In the genomic region with DNA sequence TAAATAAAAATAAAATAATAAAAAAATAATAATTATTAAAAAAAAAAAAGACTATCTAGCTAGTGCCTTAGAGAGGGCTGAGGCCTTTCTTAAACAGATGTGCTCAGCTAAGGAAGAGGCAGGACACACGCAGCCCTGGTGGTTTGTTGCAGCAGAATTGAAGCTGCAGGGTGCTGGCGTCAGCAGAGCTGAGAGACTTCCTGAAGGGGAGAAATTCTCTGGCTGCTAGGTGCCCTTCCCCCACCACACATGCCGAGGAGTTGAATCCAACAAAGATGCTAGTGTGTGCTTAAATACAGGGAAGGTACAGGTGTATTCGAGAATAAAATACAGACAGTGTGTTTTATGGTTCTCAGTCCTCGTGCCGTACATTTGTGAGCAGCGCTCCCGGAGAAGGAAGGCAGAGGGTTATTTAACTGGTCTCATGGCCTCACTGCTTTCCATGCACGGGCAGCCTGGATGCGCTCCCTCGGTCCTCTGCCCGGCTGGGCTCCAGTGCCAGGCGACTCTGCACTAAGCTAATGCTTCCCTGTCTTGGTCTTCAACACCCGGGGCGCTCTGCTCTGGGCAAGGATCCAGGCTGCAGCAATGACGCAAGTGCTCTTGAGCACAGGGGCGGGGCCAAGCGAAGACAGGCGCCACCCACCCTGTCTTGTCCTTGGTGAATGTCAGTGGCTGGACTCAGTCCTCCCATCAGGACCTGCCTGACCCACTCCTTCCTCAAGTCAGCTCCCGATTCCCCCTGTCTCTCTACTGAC, we compare ENCODE assay signal across 8 mouse cellular contexts. TPM values are rescaled to one million over a fixed set of nuclear protein-coding genes. Genes with fewer than 3 reads are reported as not detected.
DNase-seq lines count a peak whose midpoint lies in the region; ATAC-seq and TF ChIP-seq lines count a peak whose summit lies in the region.

No protein-coding gene starts in this region.

- H3K4me1 ChIP-seq in CH12.LX (ENCODE audit: control insufficient read depth in 1 of 2, insufficient read depth in 2 of 2), result peaks cover 0 to 14% of the 10 kb centered on the region in 2 experiments; a peak in 2 of 4 replicates
- peaks cover 37% of the 10 kb centered on the region for H3K4me1 ChIP-seq in forebrain, embryonic 12.5 days
- peaks cover 23% of the 10 kb centered on the region for H3K4me1 ChIP-seq in heart, postnatal 0 days (ENCODE audit: control insufficient read depth, insufficient read depth)
- no peaks in the 10 kb centered on the region for H3K4me1 ChIP-seq in liver, postnatal 0 days (ENCODE audit: insufficient read depth)
- H3K4me1 ChIP-seq in neural tube, embryonic 12.5 days, result peaks cover 24% of the 10 kb centered on the region

- TF ChIP-seq RAD21 in CH12.LX (IDR thresholded peaks at IDR 0.05; ENCODE audit: low read depth, low read length), result no peak

- H3K4me2 ChIP-seq in CH12.LX (ENCODE audit: insufficient read depth, low read depth, poor library complexity, severe bottlenecking), result peak overlapping the region; percentile 78
- peak overlapping the region; percentile 62 for H3K4me2 ChIP-seq in forebrain, embryonic 12.5 days
- peak overlapping the region; percentile 59 for H3K4me2 ChIP-seq in heart, postnatal 0 days (ENCODE audit: low read depth, low read length)
- peak overlapping the region; percentile 45 for H3K4me2 ChIP-seq in liver, postnatal 0 days (ENCODE audit: low read depth, low read length)
- peak overlapping the region; percentile 56 for H3K4me2 ChIP-seq in neural tube, embryonic 12.5 days (replicated peaks)

- H3K4me3 ChIP-seq in CH12.LX (replicated peaks in 1 of 3; ENCODE audit: low read depth in 2 of 3, low read length in 2 of 3, poor library complexity in 1 of 3), result peak overlapping the region in 2 of 3 experiments; percentile 33 to 52
- H3K4me3 ChIP-seq in forebrain, embryonic 12.5 days (replicated peaks), result peak overlapping the region; percentile 37
- peak overlapping the region; percentile 33 for H3K4me3 ChIP-seq in heart, postnatal 0 days (ENCODE audit: low read depth, low read length)
- H3K4me3 ChIP-seq in liver, postnatal 0 days (ENCODE audit: low read depth, low read length), result 0 out of 2 replicates have a peak overlapping the region, but pooled peaks have one; percentile 1
- H3K4me3 ChIP-seq in neural tube, embryonic 12.5 days, result peak overlapping the region; percentile 18

- no peaks in the 10 kb centered on the region for H3K79me2 ChIP-seq in CH12.LX (replicated peaks; ENCODE audit: control insufficient read depth, extremely low read depth, insufficient read depth, poor library complexity, severe bottlenecking)

- in situ Hi-C loops in CH12.LX (cut with MboI; ENCODE audit: low pct_ligation_motif_present, low pct_unique_long_range_greater_than_20kb, low sequenced_read_pairs), result no loop called here

- DNase-seq in CH12.LX (ENCODE audit: extremely low read depth), result peak; percentile 65
- DNase-seq in c-Kit-positive CD71-negative TER-119-negative erythroid progenitor cells, embryonic 14.5 days (ENCODE audit: low read depth), result peak; percentile 63
- peak; percentile 80 for DNase-seq in heart, postnatal 0 days (ENCODE audit: low spot score)
- peak; percentile 87 to 90 for DNase-seq in kidney, postnatal 36 days
- peak; percentile 80 for DNase-seq in liver, postnatal 0 days
- peak; percentile 67 for DNase-seq in thymus, postnatal 0 days (ENCODE audit: low spot score)

- H3K9ac ChIP-seq in CH12.LX (ENCODE audit: insufficient read depth, low read depth), result peak overlapping the region; percentile 36
- H3K9ac ChIP-seq in forebrain, embryonic 12.5 days, result peak overlapping the region; percentile 38; the same call in 1 of the 2 replicates
- H3K9ac ChIP-seq in heart, postnatal 0 days (replicated peaks; ENCODE audit: low read depth, low read length), result no peak overlapping the region
- no peak overlapping the region; the same call in 1 of the 2 replicates for H3K9ac ChIP-seq in liver, postnatal 0 days (replicated peaks)
- H3K9ac ChIP-seq in neural tube, embryonic 12.5 days, result 0 out of 2 replicates have a peak overlapping the region, but pooled peaks have one; percentile 4

- no peak for TF ChIP-seq EP300 in CH12.LX (IDR thresholded peaks at IDR 0.05; ENCODE audit: low read length)
- no peak for TF ChIP-seq EP300 in heart, postnatal 0 days (IDR thresholded peaks at IDR 0.05; ENCODE audit: low read depth)
- no peak for TF ChIP-seq EP300 in liver, postnatal 0 days (IDR thresholded peaks at IDR 0.05; ENCODE audit: low read depth)

- ATAC-seq in forebrain, embryonic 12.5 days (ENCODE audit: low FRiP score), result peak; percentile 83
- ATAC-seq in heart, postnatal 0 days (ENCODE audit: insufficient read depth, low read depth), result peak; percentile 88
- peak; percentile 77 for ATAC-seq in liver, postnatal 0 days
- peak; percentile 75 for ATAC-seq in neural tube, embryonic 12.5 days (ENCODE audit: low FRiP score, low read depth)

- H3K27ac ChIP-seq in CH12.LX (ENCODE audit: insufficient read depth, low read depth), result no peak overlapping the region
- peak overlapping the region; percentile 65 for H3K27ac ChIP-seq in forebrain, embryonic 12.5 days
- H3K27ac ChIP-seq in heart, postnatal 0 days (ENCODE audit: low read depth), result 0 out of 2 replicates have a peak overlapping the region, but pooled peaks have one; percentile 36
- H3K27ac ChIP-seq in liver, postnatal 0 days (ENCODE audit: low read depth), result no peak overlapping the region
- H3K27ac ChIP-seq in neural tube, embryonic 12.5 days, result no peak overlapping the region

- H3K9me3 ChIP-seq in CH12.LX (replicated peaks; ENCODE audit: low read length), result no peaks in the 10 kb centered on the region
- H3K9me3 ChIP-seq in forebrain, embryonic 12.5 days, result no peaks in the 10 kb centered on the region
- H3K9me3 ChIP-seq in heart, postnatal 0 days (replicated peaks; ENCODE audit: control insufficient read depth, low read length), result no peaks in the 10 kb centered on the region
- H3K9me3 ChIP-seq in liver, postnatal 0 days (ENCODE audit: low read length), result no peaks in the 10 kb centered on the region
- no peaks in the 10 kb centered on the region for H3K9me3 ChIP-seq in neural tube, embryonic 12.5 days

- TF ChIP-seq POLR2A in CH12.LX (IDR thresholded peaks at IDR 0.05; ENCODE audit: low read depth, low read length), result no peak

- TF ChIP-seq CTCF in CH12.LX (conservative IDR thresholded peaks at IDR 0.05 in 1 of 2, IDR thresholded peaks at IDR 0.05 in 1 of 2; ENCODE audit: low read depth in 2 of 2, low read length in 2 of 2), result no peak; a peak in 1 of 4 replicates
- no peak for TF ChIP-seq CTCF in heart, postnatal 0 days (IDR thresholded peaks at IDR 0.05; ENCODE audit: low read depth)
- TF ChIP-seq CTCF in liver, postnatal 0 days (IDR thresholded peaks at IDR 0.05; ENCODE audit: low read depth), result 0 out of 2 replicates have a peak, but pooled peaks have one; percentile 6

- no peaks in the 10 kb centered on the region for H3K36me3 ChIP-seq in CH12.LX (replicated peaks in 1 of 2; ENCODE audit: control insufficient read depth in 1 of 2, insufficient read depth in 1 of 2, low read length in 1 of 2)
- H3K36me3 ChIP-seq in forebrain, embryonic 12.5 days (replicated peaks), result no peaks in the 10 kb centered on the region
- H3K36me3 ChIP-seq in heart, postnatal 0 days (replicated peaks; ENCODE audit: control insufficient read depth, insufficient read depth, low read length), result no peaks in the 10 kb centered on the region
- H3K36me3 ChIP-seq in liver, postnatal 0 days (replicated peaks; ENCODE audit: insufficient read depth, low read length), result no peaks in the 10 kb centered on the region
- no peaks in the 10 kb centered on the region for H3K36me3 ChIP-seq in neural tube, embryonic 12.5 days

- dilution Hi-C loops in CH12.LX (cut with MboI; ENCODE audit: extremely low pct_ligation_motif_present, extremely low pct_unique_long_range_greater_than_20kb, low sequenced_read_pairs), result no loop called here

- H3K27me3 ChIP-seq in CH12.LX (replicated peaks), result peaks cover 9% of the 10 kb centered on the region
- H3K27me3 ChIP-seq in forebrain, embryonic 12.5 days, result peaks cover 21% of the 10 kb centered on the region
- H3K27me3 ChIP-seq in heart, postnatal 0 days (ENCODE audit: control insufficient read depth, insufficient read depth, low read length), result no peaks in the 10 kb centered on the region
- H3K27me3 ChIP-seq in liver, postnatal 0 days (ENCODE audit: insufficient read depth, low read length), result no peaks in the 10 kb centered on the region
- H3K27me3 ChIP-seq in neural tube, embryonic 12.5 days (replicated peaks), result peaks cover 27% of the 10 kb centered on the region

- under 1% methylated on average over 20 of the region's 20 CpGs for WGBS in forebrain, embryonic 12.5 days
- WGBS in heart, postnatal 0 days, result 2% methylated on average over 20 of the region's 20 CpGs
- 3% methylated on average over 20 of the region's 20 CpGs for WGBS in liver, postnatal 0 days (ENCODE audit: insufficient replicate concordance)
- under 1% methylated on average over 20 of the region's 20 CpGs for WGBS in neural tube, embryonic 12.5 days

TF ChIP-seq in CH12.LX, 34 proteins besides CTCF, POLR2A, EP300 and RAD21:
- TF ChIP-seq SIN3A (IDR thresholded peaks at IDR 0.05; ENCODE audit: low read length), result no peak
- TF ChIP-seq ETS1 (conservative IDR thresholded peaks at IDR 0.05; ENCODE audit: low read depth, low read length), result no peak
- 0 out of 2 replicates have a peak, but pooled peaks have one; percentile 48 for TF ChIP-seq CHD2 (IDR thresholded peaks at IDR 0.05; ENCODE audit: low read length)
- TF ChIP-seq ZKSCAN1 (IDR thresholded peaks at IDR 0.05; ENCODE audit: borderline replicate concordance, low read depth, low read length), result no peak
- TF ChIP-seq MAFK (IDR thresholded peaks at IDR 0.05; ENCODE audit: insufficient replicate concordance, low read length), result 0 out of 2 replicates have a peak, but pooled peaks have one; percentile 49
- TF ChIP-seq UBTF (IDR thresholded peaks at IDR 0.05; ENCODE audit: low read depth, low read length), result no peak
- 0 out of 2 replicates have a peak, but pooled peaks have one; percentile 29 for TF ChIP-seq MAX (IDR thresholded peaks at IDR 0.05; ENCODE audit: low read length)

RNA-seq across cellular contexts. Expression of gene Pde10a, which starts 19.3 kb away (rescaled TPM):
- total RNA-seq in CH12.LX (2012; rRNA removed), result 0.04 and 0.13 TPM in 2 replicates
- total RNA-seq in CH12.LX (2014; rRNA removed), result 0.07 and 0.21 TPM in 2 replicates
- 0.23 and 0.41 TPM in 2 replicates for polyA plus RNA-seq in CH12.LX (2012; ENCODE audit: insufficient read length, low read depth)
- polyA plus RNA-seq in forebrain, embryonic 12.5 days (2016; fragmentation: Nextera tagmentation; extraction: Ambion mirVana), result 9.0 and 10.7 TPM in 2 replicates
- 2.2 and 3.0 TPM in 2 replicates for total RNA-seq in heart, postnatal 0 days (2014; rRNA removed; ENCODE audit: low replicate concordance)
- 1.3 and 1.5 TPM in 2 replicates for polyA plus RNA-seq in heart, postnatal 0 days (2015; fragmentation: Nextera tagmentation; extraction: Ambion mirVana)
- polyA plus RNA-seq in liver, postnatal 0 days (2015; fragmentation: Nextera tagmentation; extraction: Ambion mirVana), result 0.90 and 1.0 TPM in 2 replicates
- polyA plus RNA-seq in neural tube, embryonic 12.5 days (2016; fragmentation: Nextera tagmentation; extraction: Ambion mirVana), result 11.4 and 15.2 TPM in 2 replicates
- polyA plus RNA-seq in thymus, postnatal 0 days (2015; fragmentation: Nextera tagmentation; extraction: Ambion mirVana), result 3.1 and 3.3 TPM in 2 replicates

Comparison
In these comparisons a context has a peak if more than half of its experiments do, and no peak if none do; other contexts are left out.
1. H3K27ac ChIP-seq: peak in forebrain, embryonic 12.5 days (single experiment) and heart, postnatal 0 days (single experiment); none in CH12.LX (single experiment), liver, postnatal 0 days (single experiment) and neural tube, embryonic 12.5 days (single experiment).
2. H3K9ac ChIP-seq: peak in CH12.LX (single experiment), forebrain, embryonic 12.5 days (single experiment) and neural tube, embryonic 12.5 days (single experiment); none in heart, postnatal 0 days (single experiment) and liver, postnatal 0 days (single experiment).
3. Peak in every context shown above with its lines, with median percentiles within 50 percentile points of each other: DNase-seq, H3K4me2 ChIP-seq, H3K4me3 ChIP-seq and ATAC-seq.